Mouse (Mus musculus) midbrain, embryonic 16.5 days (tissue): ENCODE measurements around the gene Capn5. TPM values are rescaled to one million over a fixed set of nuclear protein-coding genes. Genes with fewer than 3 reads are reported as not detected.

ENCODE experiments used
- ATAC-seq: fragments of 200-750 bp; cut with Nextera tagmentation; 2 replicates; pipeline ENCODE4 v1.8.0; 2017; ENCODE audit warnings: moderate TSS enrichment
- H3K27ac ChIP-seq: fragments of 300-500 bp; sonication (generic); 2 replicates; pipeline ENCODE4 v1.5.1; 2014; ENCODE audit warnings: mild to moderate bottlenecking, low read length, mixed read lengths
- H3K27me3 ChIP-seq: fragments of 300-500 bp; sonication (generic); 2 replicates; pipeline ENCODE4 v1.6.1; 2014; ENCODE audit warnings: low read depth, low read length, mixed read lengths; ENCODE audit not compliant: control insufficient read depth, insufficient read depth
- H3K36me3 ChIP-seq: fragments of 300-500 bp; sonication (generic); 2 replicates; pipeline ENCODE4 v1.6.1; 2014; ENCODE audit warnings: mild to moderate bottlenecking, low read length, moderate library complexity, mixed read lengths; ENCODE audit not compliant: control insufficient read depth, insufficient read depth
- H3K4me1 ChIP-seq: fragments of 300-500 bp; sonication (generic); 2 replicates; pipeline ENCODE4 v1.6.1; 2014; ENCODE audit warnings: mild to moderate bottlenecking, low read length, mixed read lengths; ENCODE audit not compliant: control insufficient read depth, insufficient read depth
- H3K4me2 ChIP-seq: fragments of 300-500 bp; sonication (generic); 2 replicates; pipeline ENCODE4 v1.6.1; 2014; ENCODE audit warnings: mild to moderate bottlenecking, low read length, mixed read lengths
- H3K4me3 ChIP-seq: fragments of 300-500 bp; sonication (generic); 2 replicates; pipeline ENCODE4 v1.5.1; 2014; ENCODE audit warnings: low read depth, mild to moderate bottlenecking, low read length, moderate library complexity, mixed read lengths
- H3K9ac ChIP-seq: fragments of 300-500 bp; sonication (generic); 2 replicates; pipeline ENCODE4 v1.6.1; 2014; ENCODE audit warnings: low read depth, low read length, mixed read lengths
- H3K9me3 ChIP-seq: fragments of 300-500 bp; sonication (generic); replicated peaks from 2 replicates; pipeline ENCODE4 v1.6.1; 2014; ENCODE audit warnings: mild to moderate bottlenecking, low read length, mixed read lengths; ENCODE audit not compliant: control insufficient read depth, poor library complexity, severe bottlenecking
- WGBS: fragments of 180-500 bp; shearing (Covaris S2); extraction: QIAGEN DNeasy Blood & Tissue Kit; methylation state at CpG from one replicate; pipeline ENCODE4 v1.1.7; 2014; 5-methylcytosine and 5-hydroxymethylcytosine counted together
- polyA plus RNA-seq: library from polyadenylated mRNA; unstranded; fragments of >200 nt; fragmentation: Nextera tagmentation; extraction: Ambion mirVana; gene quantifications from 2 replicates; pipeline ENCODE4 v1.2.1, GENCODE M21; 2015

Gene Capn5
- polyA plus RNA-seq, 1 experiment from 2014 or later: 23.5 TPM

DNA sequence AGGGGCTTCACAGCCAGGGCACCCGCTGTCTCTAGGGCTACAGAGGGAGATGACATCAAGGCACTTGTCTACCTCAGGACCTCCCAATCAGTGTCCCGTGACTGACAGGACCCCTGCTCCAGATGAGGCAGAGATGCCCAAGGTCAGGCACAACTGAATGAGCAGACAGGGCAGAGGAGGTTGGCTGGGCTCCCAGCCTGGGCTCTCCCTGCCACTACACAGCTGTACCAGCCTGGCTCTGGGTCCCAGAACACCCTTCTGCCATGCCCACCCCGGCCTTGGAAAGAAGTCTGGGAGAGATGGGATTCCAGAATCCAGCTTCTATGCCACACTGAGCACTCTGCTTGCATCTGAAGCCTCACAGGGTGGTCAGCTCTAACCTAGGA is 21.8 kb downstream of the Capn5 start:
- Histone ChIP-seq H3K4me3 (no peak overlapping the region), H3K4me1 (peaks cover 9% of the 10 kb centered on the region; the same call in 1 of the 2 replicates), H3K9ac (0 out of 2 replicates have a peak overlapping the region, but pooled peaks have one; percentile 0), H3K4me2 (no peak overlapping the region), H3K27ac (no peak overlapping the region), H3K9me3 (no peaks in the 10 kb centered on the region), H3K27me3 (no peaks in the 10 kb centered on the region), H3K36me3 (no peaks in the 10 kb centered on the region)
- ATAC-seq: no peak
- whole genome bisulfite sequencing: 55% methylated on average over 3 of the region's 3 CpGs

DNA sequence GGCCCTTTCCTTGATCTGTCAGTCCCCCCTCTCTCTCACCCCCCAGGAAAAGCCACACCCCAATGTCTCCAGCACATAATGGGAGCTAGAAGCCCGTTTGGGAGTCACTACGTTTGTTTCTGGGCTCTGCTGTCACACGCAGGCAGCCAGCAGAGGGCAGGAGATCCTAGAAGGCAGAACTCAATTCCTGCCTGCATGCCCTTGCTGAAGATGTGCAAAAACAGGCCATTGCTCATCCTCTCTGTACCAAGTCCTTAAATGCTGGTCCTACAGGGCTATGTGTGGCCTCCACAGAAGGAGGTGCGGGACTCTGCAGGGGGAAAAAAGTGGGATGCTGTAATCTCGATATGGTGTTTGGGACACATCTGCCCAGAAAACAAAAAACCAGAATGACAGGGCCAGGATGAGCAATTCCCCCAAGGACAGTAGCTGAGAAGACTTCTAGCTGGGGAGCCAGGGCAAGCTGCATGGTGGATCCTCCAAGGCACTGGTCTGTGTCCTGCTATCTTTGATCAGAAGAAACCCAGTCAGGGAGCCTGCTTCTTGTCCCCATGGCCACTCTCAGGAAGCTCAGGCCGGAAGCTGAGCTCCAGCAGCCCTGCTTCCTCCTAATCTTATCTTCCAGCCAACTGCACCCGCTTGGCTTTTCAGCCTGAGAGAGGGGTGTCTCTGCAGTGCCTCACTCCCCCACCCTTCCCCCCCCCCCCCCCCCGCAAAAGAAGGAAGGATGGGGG is 22.4 kb downstream of the Capn5 start:
- peaks cover 9% of the 10 kb centered on the region; the same call in 1 of the 2 replicates for H3K4me1 ChIP-seq
- 0 out of 2 replicates have a peak overlapping the region, but pooled peaks have one; percentile 17 for H3K27ac ChIP-seq
- no peaks in the 10 kb centered on the region for H3K9me3 ChIP-seq
- 28% methylated on average over 7 of the region's 8 CpGs for WGBS
- H3K4me2 ChIP-seq: no peak overlapping the region
- peak; percentile 46 for ATAC-seq
- H3K4me3 ChIP-seq: no peak overlapping the region
- no peaks in the 10 kb centered on the region for H3K27me3 ChIP-seq
- 0 out of 2 replicates have a peak overlapping the region, but pooled peaks have one; percentile 0 for H3K9ac ChIP-seq
- no peaks in the 10 kb centered on the region for H3K36me3 ChIP-seq

DNA sequence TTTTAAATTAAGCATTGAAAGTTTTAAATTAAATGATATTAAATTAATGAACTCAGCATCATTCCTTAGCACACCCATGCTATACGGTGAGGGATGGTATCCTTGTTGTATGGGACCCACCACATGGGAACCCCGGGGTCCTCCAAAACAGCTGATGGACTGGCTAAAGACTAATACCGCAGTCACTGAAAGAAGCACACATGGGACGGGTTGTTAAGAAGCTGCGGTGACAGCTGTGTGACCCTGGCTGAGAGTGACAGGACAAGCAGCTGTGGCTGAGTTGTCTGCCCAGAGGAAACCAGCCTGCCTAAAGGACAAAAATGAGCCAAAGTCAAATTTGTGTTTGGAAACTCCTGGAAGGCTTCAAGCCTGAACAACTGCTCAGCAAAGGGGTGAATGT is 24.2 kb downstream of the Capn5 start:
- WGBS: 77% methylated on average over 5 of the region's 5 CpGs
- no peaks in the 10 kb centered on the region for H3K9me3 ChIP-seq
- H3K4me3 ChIP-seq: no peak overlapping the region

DNA sequence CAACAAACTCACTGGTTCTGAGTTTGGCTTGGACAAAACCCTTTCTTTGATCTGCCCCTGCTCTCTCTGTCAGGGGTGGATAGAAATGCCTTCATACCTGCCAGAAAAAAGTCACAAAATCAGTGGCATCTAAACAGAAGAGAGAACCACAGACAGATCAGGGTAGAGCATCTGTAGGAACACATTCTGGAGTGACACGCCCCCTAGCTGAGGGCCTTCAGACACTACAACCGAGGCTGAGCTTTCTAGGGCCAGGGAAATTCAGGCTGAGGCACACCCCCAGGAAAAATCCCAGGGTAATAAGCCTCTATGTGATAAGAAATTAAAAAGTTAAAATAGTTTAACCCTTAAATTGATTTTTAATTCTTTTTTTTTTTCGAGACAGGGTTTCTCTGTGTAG is 24.7 kb downstream of the Capn5 start:
- no peak for ATAC-seq
- Histone ChIP-seq H3K4me1 (peaks cover 16% of the 10 kb centered on the region), H3K4me3 (no peak overlapping the region), H3K9me3 (no peaks in the 10 kb centered on the region), H3K4me2 (no peak overlapping the region), H3K9ac (no peak overlapping the region), H3K27ac (no peak overlapping the region), H3K36me3 (no peaks in the 10 kb centered on the region), H3K27me3 (no peaks in the 10 kb centered on the region)
- 43% methylated on average over 3 of the region's 3 CpGs for WGBS

More for the DNA sequence above, 24.2 kb downstream of the Capn5 start:
- H3K4me2 ChIP-seq: no peak overlapping the region
- H3K27me3 ChIP-seq: no peaks in the 10 kb centered on the region
- ATAC-seq: no peak
- peaks cover 16% of the 10 kb centered on the region for H3K4me1 ChIP-seq
- no peaks in the 10 kb centered on the region for H3K36me3 ChIP-seq
- H3K27ac ChIP-seq: no peak overlapping the region
- no peak overlapping the region for H3K9ac ChIP-seq

DNA sequence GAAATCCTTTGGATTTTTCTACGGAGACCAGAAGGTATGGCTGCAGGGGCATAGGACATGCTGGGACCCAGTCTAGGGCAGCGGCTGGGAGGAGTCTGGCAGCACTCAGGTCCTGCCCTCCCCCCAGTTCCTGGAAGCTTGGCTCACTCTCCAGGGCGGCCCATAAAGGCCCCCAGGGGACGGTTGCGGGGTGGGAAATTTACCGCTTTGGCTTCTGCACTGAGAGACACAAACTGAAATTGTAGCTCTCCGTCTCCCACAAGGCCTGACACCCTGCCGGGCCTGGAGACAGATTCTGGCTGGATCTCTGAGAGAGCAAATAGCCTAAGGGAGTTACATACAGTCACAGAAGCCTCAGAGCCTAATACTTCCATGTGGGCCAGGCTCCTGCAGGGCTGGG is 25.7 kb downstream of the Capn5 start:
- Histone ChIP-seq H3K4me3 (no peak overlapping the region), H3K36me3 (no peaks in the 10 kb centered on the region), H3K9ac (no peak overlapping the region), H3K27me3 (no peaks in the 10 kb centered on the region), H3K9me3 (no peaks in the 10 kb centered on the region), H3K4me1 (peaks cover 12% of the 10 kb centered on the region; the same call in 1 of the 2 replicates), H3K4me2 (no peak overlapping the region), H3K27ac (no peak overlapping the region)
- 58% methylated on average over 8 of the region's 8 CpGs for WGBS
- ATAC-seq: no peak

DNA sequence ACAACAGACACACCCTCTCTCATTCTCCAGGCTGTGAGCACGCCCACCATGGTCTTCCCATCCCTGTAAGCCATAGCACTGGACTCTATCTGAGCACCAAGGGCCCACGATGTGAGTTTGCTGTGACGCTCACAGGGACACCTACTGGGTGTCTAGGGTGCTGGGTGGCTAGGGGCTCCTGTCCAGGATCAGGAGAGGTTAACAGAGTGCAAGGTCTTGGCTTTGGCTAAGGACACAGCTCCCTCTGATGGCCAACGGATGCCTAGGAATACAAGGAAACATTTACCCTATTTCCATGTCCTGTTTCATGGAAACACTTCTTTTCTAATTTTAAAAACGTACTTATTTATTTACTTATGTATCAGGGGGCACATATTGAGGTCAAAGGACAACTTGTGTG is 27.5 kb downstream of the Capn5 start:
- Histone ChIP-seq H3K4me1 (peaks cover 7% of the 10 kb centered on the region; the same call in 1 of the 2 replicates), H3K4me3 (no peak overlapping the region), H3K4me2 (no peak overlapping the region), H3K27me3 (no peaks in the 10 kb centered on the region), H3K36me3 (no peaks in the 10 kb centered on the region), H3K27ac (no peak overlapping the region), H3K9me3 (no peaks in the 10 kb centered on the region), H3K9ac (no peak overlapping the region)
- ATAC-seq: no peak
- WGBS: 43% methylated on average over 5 of the region's 5 CpGs

DNA sequence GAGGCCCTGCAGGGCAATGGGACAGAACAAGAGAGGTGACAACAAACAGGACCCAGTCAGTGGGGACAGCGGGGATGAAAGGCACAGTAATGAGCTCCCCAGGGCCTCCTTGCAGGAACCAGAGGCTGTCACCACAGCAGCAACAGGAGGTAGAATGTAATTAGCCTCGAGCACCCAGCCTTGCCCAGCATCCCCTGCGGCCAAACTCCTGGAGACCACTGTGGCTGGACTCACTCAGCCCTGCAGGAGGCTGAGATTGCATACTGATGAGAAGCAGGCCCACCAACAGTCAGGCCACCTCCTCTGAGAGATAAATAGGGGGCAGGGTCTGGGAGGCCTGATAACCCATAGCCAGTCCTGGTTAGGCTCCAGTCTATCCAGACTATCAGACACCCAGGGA is 28.3 kb downstream of the Capn5 start:
- Histone ChIP-seq H3K36me3 (no peaks in the 10 kb centered on the region), H3K9me3 (no peaks in the 10 kb centered on the region), H3K27me3 (no peaks in the 10 kb centered on the region), H3K27ac (no peak overlapping the region), H3K4me3 (no peak overlapping the region), H3K9ac (no peak overlapping the region), H3K4me1 (peaks cover 7% of the 10 kb centered on the region; the same call in 1 of the 2 replicates), H3K4me2 (no peak overlapping the region)
- 11% methylated on average over 3 of the region's 3 CpGs for WGBS
- ATAC-seq: peak; percentile 13; the same call in 1 of the 2 replicates

DNA sequence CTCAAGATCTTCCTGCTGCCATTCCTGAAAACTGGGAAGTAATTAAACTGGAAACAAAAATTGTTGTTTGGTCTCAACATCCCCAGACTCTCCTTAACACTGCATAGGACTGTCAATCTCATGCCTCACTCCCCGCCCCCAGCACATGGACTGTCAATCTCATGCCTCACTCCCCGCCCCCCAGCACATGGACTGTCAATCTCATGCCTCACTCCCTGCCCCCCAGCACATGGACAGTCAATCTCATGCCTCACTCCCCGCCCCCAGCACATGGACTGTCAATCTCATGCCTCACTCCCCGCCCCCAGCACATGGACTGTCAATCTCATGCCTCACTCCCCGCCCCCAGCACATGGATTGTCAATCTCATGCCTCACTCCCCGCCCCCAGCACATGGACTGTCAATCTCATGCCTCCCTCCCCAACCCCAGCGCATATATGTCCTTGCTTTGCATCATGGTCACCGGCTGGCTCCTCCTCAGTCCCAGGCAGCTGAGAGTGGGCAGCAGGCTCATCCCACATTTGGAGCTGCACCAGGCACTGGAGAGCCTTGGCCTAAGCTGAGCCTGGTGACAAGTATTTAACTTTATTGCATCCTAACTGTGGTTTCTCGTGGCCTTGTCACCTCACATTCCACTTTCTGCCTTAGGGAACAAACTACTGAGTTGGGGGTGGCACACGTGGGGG is 29.2 kb downstream of the Capn5 start:
- Histone ChIP-seq H3K4me2 (no peak overlapping the region), H3K27me3 (no peaks in the 10 kb centered on the region), H3K9me3 (no peaks in the 10 kb centered on the region), H3K4me3 (no peak overlapping the region), H3K27ac (no peak overlapping the region), H3K9ac (no peak overlapping the region), H3K4me1 (peaks cover 7% of the 10 kb centered on the region; the same call in 1 of the 2 replicates), H3K36me3 (no peaks in the 10 kb centered on the region)
- 73% methylated on average over 10 of the region's 10 CpGs for WGBS
- no peak for ATAC-seq

DNA sequence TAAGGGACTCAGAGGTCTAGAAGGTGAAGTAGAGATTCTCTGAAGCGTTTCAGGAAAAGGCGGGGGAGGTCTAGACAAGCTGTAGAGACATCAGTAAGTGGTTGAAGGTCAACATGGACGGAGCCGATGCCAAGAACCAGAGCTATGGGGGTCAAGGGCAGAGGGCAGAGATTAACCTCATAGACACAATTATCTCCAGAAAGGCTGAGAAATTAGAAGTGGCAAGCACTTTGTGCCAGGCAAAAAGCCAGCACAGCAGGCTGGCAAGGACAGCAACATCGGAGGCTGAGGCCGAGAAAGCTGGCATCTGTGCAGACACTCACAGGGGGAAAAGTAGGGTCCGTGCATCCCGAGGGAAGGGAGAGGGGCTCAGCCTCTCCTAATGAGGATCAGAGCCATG is 30.3 kb downstream of the Capn5 start:
- ATAC-seq: no peak
- Histone ChIP-seq H3K36me3 (no peaks in the 10 kb centered on the region), H3K4me3 (no peak overlapping the region), H3K4me1 (peaks cover 7% of the 10 kb centered on the region), H3K4me2 (no peak overlapping the region), H3K27me3 (no peaks in the 10 kb centered on the region), H3K9me3 (no peaks in the 10 kb centered on the region), H3K27ac (no peak overlapping the region), H3K9ac (no peak overlapping the region)
- 54% methylated on average over 8 of the region's 8 CpGs for WGBS
